Mouse (Mus musculus) urinary bladder, postnatal 14 days (tissue): ENCODE measurements around the gene Cxcl17.
"Not testable (repeated sequence)": the region's sequence is repeated elsewhere in the genome, so short reads cannot be mapped to it uniquely, and the experiment has no call there.

ENCODE experiments used
- DNase-seq: peaks from one replicate; pipeline ENCODE4 v3.0.0; 2021; ENCODE audit warnings: low spot score

Cxcl17 gene

DNA sequence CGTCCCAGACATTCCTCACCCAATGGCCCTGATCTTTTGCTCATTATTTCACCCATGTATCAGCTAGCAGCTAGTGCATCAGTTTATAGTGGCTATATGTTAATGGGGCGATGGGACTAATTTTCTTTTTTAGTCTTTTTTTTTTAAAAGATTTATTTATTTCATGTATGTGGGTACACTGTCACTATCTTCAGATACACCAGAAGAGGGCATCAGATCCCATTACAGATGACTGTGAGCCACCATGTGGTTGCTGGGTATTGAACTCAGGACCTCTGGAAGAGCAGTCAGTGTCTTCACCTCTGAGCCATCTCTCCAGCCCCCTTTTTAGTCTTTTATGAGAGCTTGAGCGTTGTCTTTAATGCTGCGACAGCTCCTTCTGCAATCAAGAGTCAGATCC is 13.7 kb upstream of the Cxcl17 start:
- DNase-seq, result not testable (repeated sequence)

GRCm38 (mm10) chr7:25424429-25424828 is 11.7 kb upstream of the Cxcl17 start:
- DNase-seq, result peak; percentile 88

DNA sequence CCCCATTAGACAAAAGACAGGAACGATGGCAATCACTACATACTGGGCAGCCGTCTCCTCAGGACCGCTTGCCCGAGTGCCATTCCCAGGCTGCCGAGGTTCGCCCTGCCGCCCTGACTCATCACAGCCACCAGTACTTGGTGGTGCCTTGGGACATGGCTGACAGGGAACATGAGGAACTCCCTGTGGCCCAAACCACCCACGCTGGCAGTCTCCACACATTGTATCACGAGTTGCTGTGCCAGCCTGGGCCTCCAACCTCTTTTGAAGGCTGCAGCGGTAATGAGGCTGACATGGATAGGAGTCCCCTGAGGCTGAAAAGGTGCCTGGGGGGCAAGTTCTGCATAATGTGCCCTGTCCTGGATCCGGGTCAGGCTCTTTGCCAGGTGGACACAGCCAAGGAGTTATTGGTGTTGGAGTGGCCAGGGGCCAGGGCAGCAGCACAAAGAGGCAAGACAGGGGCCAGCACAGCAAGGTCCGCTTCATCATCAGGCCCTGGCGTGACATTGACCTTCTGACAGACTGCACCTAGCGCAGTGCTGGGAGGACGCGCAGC is 9.7 kb upstream of the Cxcl17 start:
- DNase-seq, result no peak

GRCm38 (mm10) chr7:25419943-25420342 is 7.3 kb upstream of the Cxcl17 start:
- no peak for DNase-seq

- no peak for DNase-seq
Observed at GRCm38 (mm10) chr7:25419536-25419935, 6.8 kb upstream of the Cxcl17 start.

GRCm38 (mm10) chr7:25417597-25417996 is 4.9 kb upstream of the Cxcl17 start:
- DNase-seq, result no peak

- DNase-seq, result no peak
Observed at GRCm38 (mm10) chr7:25411861-25412260, 825 bp downstream of the Cxcl17 start.

DNA sequence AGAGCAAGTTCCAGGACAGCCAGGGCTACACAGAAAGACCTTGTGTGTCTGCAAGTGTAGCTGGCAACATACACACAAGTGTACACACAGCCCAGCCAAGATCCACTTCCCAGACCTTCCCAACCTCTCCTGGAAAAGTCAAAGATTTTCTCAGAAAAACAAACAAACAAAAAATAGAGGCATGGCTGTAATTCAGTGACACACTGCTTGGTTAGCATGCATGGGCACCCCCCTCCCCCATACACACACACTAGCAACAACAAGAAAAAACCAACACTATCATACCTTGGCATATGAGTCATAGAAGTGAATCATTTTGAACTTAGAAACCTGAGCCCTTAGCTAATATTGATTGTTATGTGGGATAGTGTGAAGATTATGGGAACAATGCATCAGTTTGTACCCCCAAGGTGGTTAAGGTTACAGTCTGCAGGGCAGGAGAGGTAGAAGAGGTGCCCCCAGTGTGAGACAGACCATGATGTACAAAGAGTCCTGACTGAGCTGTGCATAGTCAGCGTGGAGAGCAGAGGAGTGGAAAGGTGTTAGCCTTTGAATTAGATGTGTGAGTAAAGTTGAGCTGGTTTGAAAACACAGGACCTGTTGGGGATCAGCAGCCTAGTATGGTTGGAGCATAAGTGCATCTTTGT is 1.6 kb downstream of the Cxcl17 start:
- no peak for DNase-seq

DNA sequence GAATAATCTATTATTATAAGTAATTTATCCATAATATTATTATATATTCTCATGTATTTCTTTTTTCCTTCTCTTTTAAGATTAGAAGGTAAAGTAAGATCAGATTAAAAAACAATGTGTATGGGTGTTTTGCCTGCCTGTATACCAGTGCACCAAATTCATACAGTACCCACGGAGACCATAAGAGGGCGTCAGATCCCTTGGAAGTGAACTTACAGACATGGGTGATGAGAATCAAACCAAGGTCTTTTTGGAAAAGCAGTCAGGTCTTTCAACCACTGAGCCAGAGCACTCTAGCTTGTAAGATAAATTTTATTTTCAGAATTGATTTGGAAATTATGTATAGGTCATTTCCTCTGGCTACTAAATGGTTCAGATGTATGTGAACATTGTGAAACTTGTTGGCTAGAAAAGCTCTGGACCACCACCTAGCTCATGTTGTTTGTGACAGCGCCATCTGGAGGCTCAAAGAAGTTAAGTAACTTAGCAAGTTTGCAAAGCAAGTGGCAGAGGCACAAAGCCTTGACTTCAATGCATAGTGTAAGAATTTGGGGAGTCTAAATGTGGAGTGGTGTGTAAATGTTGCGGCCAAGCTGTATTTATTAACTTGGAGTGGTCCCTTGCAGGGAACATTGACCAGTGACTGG is 3.4 kb downstream of the Cxcl17 start:
- no peak for DNase-seq

- DNase-seq, result no peak
Observed at GRCm38 (mm10) chr7:25406468-25406867, 6.2 kb downstream of the Cxcl17 start.

DNA sequence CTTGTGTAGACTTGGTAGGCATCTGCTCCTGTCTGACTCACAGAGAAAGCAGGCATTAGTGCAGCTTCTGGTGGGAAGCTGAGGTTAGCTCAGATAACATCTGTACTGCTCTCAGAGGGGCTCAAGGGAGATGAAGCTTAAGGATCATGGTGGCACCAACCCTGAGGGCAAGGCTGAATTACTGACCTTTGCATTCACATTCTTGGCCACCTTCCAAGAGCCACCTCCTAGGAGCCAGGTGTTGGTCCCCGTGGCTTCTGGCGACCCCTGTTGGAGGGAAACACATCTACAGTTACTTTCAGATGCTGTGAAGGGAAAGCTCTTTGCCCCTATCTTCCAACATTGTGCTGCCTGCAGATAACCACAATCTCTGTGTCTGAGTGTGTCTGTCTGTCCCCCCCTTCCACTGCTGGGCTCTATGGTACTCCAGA is 10.0 kb downstream of the Cxcl17 start:
- peak; percentile 63 for DNase-seq

DNA sequence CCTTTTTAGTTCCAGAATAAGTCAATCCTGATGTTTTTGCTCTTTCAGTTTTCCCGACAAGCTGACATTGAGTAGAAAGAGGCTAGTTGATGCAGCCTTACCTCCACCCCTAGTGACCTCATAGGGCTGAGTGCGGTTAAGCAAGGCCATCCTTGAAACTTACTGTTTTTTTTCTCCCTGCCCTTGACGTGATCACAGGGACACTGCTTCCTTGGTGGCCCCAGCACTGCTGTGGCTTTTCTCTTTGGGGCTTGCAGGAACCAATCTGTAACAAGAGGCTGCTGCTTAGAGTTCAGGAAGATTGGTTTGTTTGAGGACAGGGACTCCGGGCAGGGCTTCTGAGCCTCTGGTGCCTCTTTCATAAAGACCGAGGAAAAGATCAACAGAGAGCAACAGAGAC is 10.7 kb downstream of the Cxcl17 start:
- DNase-seq, result no peak

DNA sequence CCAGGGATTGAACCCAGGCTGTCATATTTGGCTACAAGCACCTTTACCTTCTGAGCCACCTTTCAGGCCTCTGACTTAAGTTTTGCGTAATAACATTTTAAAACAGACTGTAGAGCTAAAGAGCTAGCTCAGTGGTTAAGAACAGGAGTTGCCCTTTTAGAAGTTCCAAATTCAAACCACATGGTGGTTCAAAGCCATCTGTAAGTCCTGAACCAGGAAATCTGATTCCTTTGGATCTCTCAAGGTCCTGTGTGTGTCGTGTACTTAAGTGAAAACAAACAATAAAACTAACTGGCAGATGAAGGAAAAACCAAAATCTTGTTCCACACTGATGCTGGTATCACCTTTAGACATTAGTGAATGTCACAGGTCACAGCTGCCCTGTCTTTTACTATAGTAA is 11.1 kb downstream of the Cxcl17 start:
- DNase-seq, result no peak

- DNase-seq, result not testable (repeated sequence)
Observed at GRCm38 (mm10) chr7:25399028-25399427, 13.7 kb downstream of the Cxcl17 start.

- no peak for DNase-seq
Observed at GRCm38 (mm10) chr7:25398610-25399009, 14.1 kb downstream of the Cxcl17 start, which contains the start of gene Lipe. Gene Lipe, minus strand, starts transcription at chr7:25398710.

DNA sequence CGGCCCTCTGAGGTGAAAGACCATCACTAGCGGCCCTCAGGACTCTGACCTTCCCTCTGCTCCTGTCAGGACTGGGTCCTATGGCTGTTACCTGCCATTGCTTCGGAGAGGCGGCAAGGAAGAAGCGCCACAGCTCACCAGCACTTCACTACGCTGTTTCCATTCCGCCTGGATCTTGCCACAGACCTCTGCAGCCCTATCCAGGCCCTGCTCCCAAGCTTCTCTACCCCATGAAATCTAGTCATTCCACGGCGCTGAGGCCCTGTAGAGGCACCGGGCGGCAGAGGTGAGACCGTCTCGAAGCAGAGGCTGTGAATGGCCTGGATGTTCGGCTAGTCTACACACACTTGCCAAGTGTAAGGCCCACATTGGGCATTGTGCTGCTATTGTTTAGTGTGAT is 16.1 kb downstream of the Cxcl17 start:
- no peak for DNase-seq

GRCm38 (mm10) chr7:25395558-25396521 is 16.8 kb downstream of the Cxcl17 start:
- DNase-seq, result peak; percentile 97

GRCm38 (mm10) chr7:25395186-25395557 is 17.5 kb downstream of the Cxcl17 start:
- DNase-seq, result no peak

GRCm38 (mm10) chr7:25394754-25395153 is 17.9 kb downstream of the Cxcl17 start:
- no peak for DNase-seq

- DNase-seq, result no peak
Observed at GRCm38 (mm10) chr7:25393451-25394210, 19.1 kb downstream of the Cxcl17 start.

GRCm38 (mm10) chr7:25392851-25393250 is 19.8 kb downstream of the Cxcl17 start:
- DNase-seq, result no peak
